Mouse (Mus musculus): ENCODE results near the gene Cd2bp2. TPM values are rescaled to one million over a fixed set of nuclear protein-coding genes. Genes with fewer than 3 reads are reported as not detected.
A peak's percentile ranks its signal among the peaks of the same experiment; 100 is the strongest.

Gene Cd2bp2
- polyA plus RNA-seq, 1 experiment from 2014 or later = 29.6 TPM

DNA sequence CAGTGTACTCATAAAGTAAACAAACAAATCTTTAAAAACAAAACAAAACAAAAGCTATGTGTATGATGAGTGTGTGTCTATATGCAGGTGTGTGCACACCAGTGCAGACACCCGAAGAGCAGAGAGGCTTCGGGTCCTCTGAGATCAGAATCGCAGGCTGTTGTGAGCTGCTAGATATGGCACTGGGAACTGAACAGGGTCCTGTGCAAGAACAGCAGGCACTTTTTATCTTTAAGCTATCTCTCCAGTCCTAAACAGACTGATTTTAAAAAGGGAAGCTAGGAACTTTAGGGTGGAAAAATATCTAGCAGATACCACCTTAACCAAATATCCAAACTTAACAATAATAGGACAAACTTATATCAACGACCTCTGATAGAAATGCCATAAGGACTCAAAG is 53.2 kb downstream of the Cd2bp2 start:
- H3K36me3 ChIP-seq (ENCODE audit: insufficient read depth, low read length) = no peaks in the 10 kb centered on the region
- TF ChIP-seq EP300 (IDR thresholded peaks at IDR 0.05) (no peak), CTCF (IDR thresholded peaks at IDR 0.05) (no peak)
- no peak overlapping the region for H3K9ac ChIP-seq (replicated peaks; ENCODE audit: low read depth)
- H3K4me1 ChIP-seq (ENCODE audit: insufficient read depth, low read depth, low read length) = no peaks in the 10 kb centered on the region
- no peak overlapping the region for H3K4me2 ChIP-seq (replicated peaks; ENCODE audit: low read depth, low read length)
- H3K9me3 ChIP-seq (ENCODE audit: low read length) = no peaks in the 10 kb centered on the region
- no peaks in the 10 kb centered on the region for H3K27me3 ChIP-seq (replicated peaks; ENCODE audit: insufficient read depth, low read length)
- ATAC-seq (no peak), DNase-seq (ENCODE audit: low spot score) (no peak)
- H3K27ac ChIP-seq (ENCODE audit: low read length) = no peak overlapping the region
- WGBS = 87% methylated on average over 4 of the region's 4 CpGs
- H3K4me3 ChIP-seq (ENCODE audit: low read depth, low read length) = no peak overlapping the region

DNA sequence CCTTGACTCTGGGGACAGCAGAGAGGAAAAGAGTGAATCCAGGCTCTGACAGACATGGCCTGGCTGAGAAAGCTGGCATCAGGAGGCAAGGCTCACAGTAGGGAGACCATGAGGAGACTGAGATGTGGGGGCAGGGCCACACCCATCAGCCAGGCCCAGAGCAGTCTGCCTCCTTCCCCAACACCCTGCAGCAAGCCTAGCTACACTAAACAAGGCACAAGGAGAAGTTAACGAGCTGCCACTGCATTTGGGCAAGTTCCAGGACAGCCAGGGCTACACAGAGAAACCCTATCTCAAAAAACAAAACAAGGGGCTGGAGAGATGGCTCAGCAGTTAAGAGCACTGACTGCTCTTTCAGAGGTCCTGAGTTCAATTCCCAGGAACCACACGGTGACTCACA is 53.6 kb downstream of the Cd2bp2 start:
- 30% methylated on average over 2 of the region's 2 CpGs for WGBS
- no peak overlapping the region for H3K4me3 ChIP-seq (ENCODE audit: low read depth, low read length)
- no peaks in the 10 kb centered on the region for H3K27me3 ChIP-seq (replicated peaks; ENCODE audit: insufficient read depth, low read length)
- ATAC-seq (peak; percentile 34; the same call in 1 of the 2 replicates), DNase-seq (ENCODE audit: low spot score) (no peak)
- TF ChIP-seq EP300 (IDR thresholded peaks at IDR 0.05) = no peak
- TF ChIP-seq CTCF (IDR thresholded peaks at IDR 0.05) = no peak
- H3K4me2 ChIP-seq (replicated peaks; ENCODE audit: low read depth, low read length) = no peak overlapping the region
- no peak overlapping the region for H3K9ac ChIP-seq (replicated peaks; ENCODE audit: low read depth)
- H3K9me3 ChIP-seq (ENCODE audit: low read length) = no peaks in the 10 kb centered on the region
- H3K36me3 ChIP-seq (ENCODE audit: insufficient read depth, low read length) = no peaks in the 10 kb centered on the region
- H3K4me1 ChIP-seq (ENCODE audit: insufficient read depth, low read depth, low read length) = no peaks in the 10 kb centered on the region
- no peak overlapping the region for H3K27ac ChIP-seq (ENCODE audit: low read length)

Other genes with a start within 250 kb of the Cd2bp2 start
- gene Asphd1, start 246.5 kb downstream of the Cd2bp2 start, polyA plus RNA-seq (2015; fragmentation: Nextera tagmentation; extraction: Ambion mirVana) = not detected in 2 replicates
- gene Sez6l2, start 245.5 kb downstream of the Cd2bp2 start, polyA plus RNA-seq (2015; fragmentation: Nextera tagmentation; extraction: Ambion mirVana) = 1.7 and 3.0 TPM in 2 replicates
- 164 and 173 TPM in 2 replicates for gene Cdipt, start 220.1 kb downstream of the Cd2bp2 start, polyA plus RNA-seq (2015; fragmentation: Nextera tagmentation; extraction: Ambion mirVana)
- 3.0 and 3.3 TPM in 2 replicates for gene Cdiptos, start 220.0 kb downstream of the Cd2bp2 start, polyA plus RNA-seq (2015; fragmentation: Nextera tagmentation; extraction: Ambion mirVana)
- 44.6 and 50.3 TPM in 2 replicates for gene Mvp, start 181.4 kb downstream of the Cd2bp2 start, polyA plus RNA-seq (2015; fragmentation: Nextera tagmentation; extraction: Ambion mirVana)
- gene Pagr1b, start 179.6 kb downstream of the Cd2bp2 start, polyA plus RNA-seq (2015; fragmentation: Nextera tagmentation; extraction: Ambion mirVana) = 1.00 and 1.1 TPM in 2 replicates
- gene Pagr1a, start 178.7 kb downstream of the Cd2bp2 start, polyA plus RNA-seq (2015; fragmentation: Nextera tagmentation; extraction: Ambion mirVana) = 20.7 and 28.3 TPM in 2 replicates
- 28.5 and 29.3 TPM in 2 replicates for gene Gm42742, start 175.0 kb downstream of the Cd2bp2 start, polyA plus RNA-seq (2015; fragmentation: Nextera tagmentation; extraction: Ambion mirVana)
- gene Prrt2, start 174.8 kb downstream of the Cd2bp2 start, polyA plus RNA-seq (2015; fragmentation: Nextera tagmentation; extraction: Ambion mirVana) = 1.0 and 1.3 TPM in 2 replicates
- gene Maz, start 169.0 kb downstream of the Cd2bp2 start, polyA plus RNA-seq (2015; fragmentation: Nextera tagmentation; extraction: Ambion mirVana) = 36.1 and 37.0 TPM in 2 replicates
- 7.0 and 9.2 TPM in 2 replicates for gene Kif22, start 153.6 kb downstream of the Cd2bp2 start, polyA plus RNA-seq (2015; fragmentation: Nextera tagmentation; extraction: Ambion mirVana)
- 0.20 and 0.30 TPM in 2 replicates for gene Zg16, start 108.7 kb downstream of the Cd2bp2 start, polyA plus RNA-seq (2015; fragmentation: Nextera tagmentation; extraction: Ambion mirVana)
- gene AI467606, start 104.7 kb downstream of the Cd2bp2 start, polyA plus RNA-seq (2015; fragmentation: Nextera tagmentation; extraction: Ambion mirVana) = 14.6 and 16.0 TPM in 2 replicates
- gene Qprt, start 73.8 kb downstream of the Cd2bp2 start, polyA plus RNA-seq (2015; fragmentation: Nextera tagmentation; extraction: Ambion mirVana) = 0.14 and 0.21 TPM in 2 replicates
- gene Spn, start 58.2 kb downstream of the Cd2bp2 start, polyA plus RNA-seq (2015; fragmentation: Nextera tagmentation; extraction: Ambion mirVana) = 0.73 and 0.83 TPM in 2 replicates
- 14.4 and 15.0 TPM in 2 replicates for gene Tbc1d10b, start 12.4 kb upstream of the Cd2bp2 start, polyA plus RNA-seq (2015; fragmentation: Nextera tagmentation; extraction: Ambion mirVana)
- gene Mylpf, start 12.8 kb upstream of the Cd2bp2 start, polyA plus RNA-seq (2015; fragmentation: Nextera tagmentation; extraction: Ambion mirVana) = 6.4 and 8.0 TPM in 2 replicates
- gene Zfp553, start 37.0 kb upstream of the Cd2bp2 start, polyA plus RNA-seq (2015; fragmentation: Nextera tagmentation; extraction: Ambion mirVana) = 15.5 and 15.7 TPM in 2 replicates
- gene Sept1, start 37.1 kb upstream of the Cd2bp2 start, polyA plus RNA-seq (2015; fragmentation: Nextera tagmentation; extraction: Ambion mirVana) = 13.0 TPM in 2 replicates
- 34.9 and 36.9 TPM in 2 replicates for gene Zfp771, start 48.2 kb upstream of the Cd2bp2 start, polyA plus RNA-seq (2015; fragmentation: Nextera tagmentation; extraction: Ambion mirVana)
- 35.7 and 36.4 TPM in 2 replicates for gene Dctpp1, start 64.7 kb upstream of the Cd2bp2 start, polyA plus RNA-seq (2015; fragmentation: Nextera tagmentation; extraction: Ambion mirVana)
- 59.4 and 66.9 TPM in 2 replicates for gene Sephs2, start 78.0 kb upstream of the Cd2bp2 start, polyA plus RNA-seq (2015; fragmentation: Nextera tagmentation; extraction: Ambion mirVana)
- 3.7 and 3.8 TPM in 2 replicates for gene Itgal, start 100.2 kb upstream of the Cd2bp2 start, polyA plus RNA-seq (2015; fragmentation: Nextera tagmentation; extraction: Ambion mirVana)
- 12.5 and 12.8 TPM in 2 replicates for gene Zfp768, start 149.5 kb upstream of the Cd2bp2 start, polyA plus RNA-seq (2015; fragmentation: Nextera tagmentation; extraction: Ambion mirVana)
- gene Zfp747, start 180.0 kb upstream of the Cd2bp2 start, polyA plus RNA-seq (2015; fragmentation: Nextera tagmentation; extraction: Ambion mirVana) = 7.3 and 7.9 TPM in 2 replicates
- 4.7 and 5.4 TPM in 2 replicates for gene 9130019O22Rik, start 191.1 kb upstream of the Cd2bp2 start, polyA plus RNA-seq (2015; fragmentation: Nextera tagmentation; extraction: Ambion mirVana)
- gene E430018J23Rik, start 197.6 kb upstream of the Cd2bp2 start, polyA plus RNA-seq (2015; fragmentation: Nextera tagmentation; extraction: Ambion mirVana) = 3.7 and 4.6 TPM in 2 replicates
- gene Zfp764, start 210.8 kb upstream of the Cd2bp2 start, polyA plus RNA-seq (2015; fragmentation: Nextera tagmentation; extraction: Ambion mirVana) = 6.0 and 6.7 TPM in 2 replicates
- gene Zfp688, start 226.0 kb upstream of the Cd2bp2 start, polyA plus RNA-seq (2015; fragmentation: Nextera tagmentation; extraction: Ambion mirVana) = 27.4 and 28.9 TPM in 2 replicates